Mouse (Mus musculus): ENCODE measurements at regions not wholly inside any gene's neighbourhood (a gene's known extent, or its start where the extent isn't known, plus 50 kb on each side); places are given as distances from the start of the nearest gene placed in this dataset.
"Not testable (repeated sequence)": the region's sequence is repeated elsewhere in the genome, so short reads cannot be mapped to it uniquely, and the experiment has no call there.

- H3K27ac ChIP-seq = no peak overlapping the region
- no peaks in the 10 kb centered on the region for H3K36me3 ChIP-seq
- 84% methylated on average over 2 of the region's 2 CpGs for WGBS
Measured at GRCm38 (mm10) chr6:22447636-22448035, 91.6 kb upstream of the Fam3c start.

GRCm38 (mm10) chr6:22446621-22447310 lies 90.7 kb upstream of the Fam3c start:
- Histone ChIP-seq H3K4me1 (peaks cover 5% of the 10 kb centered on the region; the same call in 1 of the 2 replicates), H3K9me3 (replicated peaks) (no peaks in the 10 kb centered on the region), H3K27ac (no peak overlapping the region), H3K27me3 (ENCODE audit: low read depth, poor library complexity, severe bottlenecking) (no peaks in the 10 kb centered on the region), H3K4me3 (no peak overlapping the region), H3K36me3 (no peaks in the 10 kb centered on the region)
- no peak for DNase-seq (ENCODE audit: low spot score)
- WGBS = 85% methylated on average over 15 of the region's 15 CpGs

More at GRCm38 (mm10) chr6:22447636-22448035, 91.6 kb upstream of the Fam3c start:
- no peaks in the 10 kb centered on the region for H3K27me3 ChIP-seq (ENCODE audit: low read depth, poor library complexity, severe bottlenecking)
- H3K4me1 ChIP-seq = peaks cover 5% of the 10 kb centered on the region; the same call in 1 of the 2 replicates
- H3K9me3 ChIP-seq (replicated peaks) = no peaks in the 10 kb centered on the region
- H3K4me3 ChIP-seq = no peak overlapping the region
- DNase-seq (ENCODE audit: low spot score) = no peak

- not testable (repeated sequence) for H3K27me3 ChIP-seq (ENCODE audit: low read depth, poor library complexity, severe bottlenecking); H3K4me3 ChIP-seq; DNase-seq (ENCODE audit: low spot score); H3K9me3 ChIP-seq (replicated peaks); H3K4me1 ChIP-seq; H3K36me3 ChIP-seq; H3K27ac ChIP-seq
- WGBS = 94% methylated on average over 6 of the region's 6 CpGs
Measured at GRCm38 (mm10) chr6:22444856-22445255, 88.8 kb upstream of the Fam3c start.

- no peaks in the 10 kb centered on the region for H3K36me3 ChIP-seq
- WGBS = 88% methylated on average over 12 of the region's 12 CpGs
- no peaks in the 10 kb centered on the region for H3K9me3 ChIP-seq (replicated peaks)
- no peak for DNase-seq (ENCODE audit: low spot score)
- no peaks in the 10 kb centered on the region for H3K27me3 ChIP-seq (ENCODE audit: low read depth, poor library complexity, severe bottlenecking)
- H3K27ac ChIP-seq = no peak overlapping the region
- no peak overlapping the region for H3K4me3 ChIP-seq
- peaks cover 5% of the 10 kb centered on the region; the same call in 1 of the 2 replicates for H3K4me1 ChIP-seq
Measured at GRCm38 (mm10) chr6:22444220-22444619, 88.2 kb upstream of the Fam3c start.

GRCm38 (mm10) chr6:22443573-22443972 lies 87.5 kb upstream of the Fam3c start:
- 49% methylated on average over 8 of the region's 8 CpGs for WGBS
- Histone ChIP-seq H3K9me3 (replicated peaks) (no peaks in the 10 kb centered on the region), H3K4me1 (peaks cover 5% of the 10 kb centered on the region; the same call in 1 of the 2 replicates), H3K36me3 (no peaks in the 10 kb centered on the region), H3K27ac (no peak overlapping the region), H3K27me3 (ENCODE audit: low read depth, poor library complexity, severe bottlenecking) (no peaks in the 10 kb centered on the region), H3K4me3 (no peak overlapping the region)
- DNase-seq (ENCODE audit: low spot score) = no peak

- 82% methylated on average over 3 of the region's 3 CpGs for WGBS
- H3K4me1 ChIP-seq = peaks cover 5% of the 10 kb centered on the region; the same call in 1 of the 2 replicates
Measured at GRCm38 (mm10) chr6:22443170-22443569, 87.1 kb upstream of the Fam3c start.

GRCm38 (mm10) chr6:22442591-22442990 lies 86.5 kb upstream of the Fam3c start:
- DNase-seq (ENCODE audit: low spot score) = no peak
- Histone ChIP-seq H3K9me3 (replicated peaks) (no peaks in the 10 kb centered on the region), H3K36me3 (no peaks in the 10 kb centered on the region), H3K27ac (no peak overlapping the region), H3K27me3 (ENCODE audit: low read depth, poor library complexity, severe bottlenecking) (no peaks in the 10 kb centered on the region), H3K4me3 (no peak overlapping the region), H3K4me1 (peaks cover 5% of the 10 kb centered on the region; the same call in 1 of the 2 replicates)
- WGBS = 88% methylated on average over 8 of the region's 8 CpGs

More at GRCm38 (mm10) chr6:22443170-22443569, 87.1 kb upstream of the Fam3c start:
- H3K36me3 ChIP-seq = no peaks in the 10 kb centered on the region
- DNase-seq (ENCODE audit: low spot score) = no peak
- no peaks in the 10 kb centered on the region for H3K27me3 ChIP-seq (ENCODE audit: low read depth, poor library complexity, severe bottlenecking)
- H3K9me3 ChIP-seq (replicated peaks) = no peaks in the 10 kb centered on the region
- H3K27ac ChIP-seq = no peak overlapping the region
- H3K4me3 ChIP-seq = no peak overlapping the region

GRCm38 (mm10) chr6:22439871-22440270 lies 83.8 kb upstream of the Fam3c start:
- Histone ChIP-seq H3K9me3 (replicated peaks) (no peaks in the 10 kb centered on the region), H3K27me3 (ENCODE audit: low read depth, poor library complexity, severe bottlenecking) (no peaks in the 10 kb centered on the region), H3K27ac (no peak overlapping the region), H3K4me3 (no peak overlapping the region), H3K4me1 (peaks cover 5% of the 10 kb centered on the region; the same call in 1 of the 2 replicates), H3K36me3 (no peaks in the 10 kb centered on the region)
- no peak for DNase-seq (ENCODE audit: low spot score)
- WGBS = 85% methylated on average over 9 of the region's 9 CpGs

- H3K27ac ChIP-seq = no peak overlapping the region
- WGBS = 80% methylated on average over 3 of the region's 3 CpGs
- no peaks in the 10 kb centered on the region for H3K9me3 ChIP-seq (replicated peaks)
- no peak for DNase-seq (ENCODE audit: low spot score)
- no peak overlapping the region for H3K4me3 ChIP-seq
- H3K4me1 ChIP-seq = no peaks in the 10 kb centered on the region
- no peaks in the 10 kb centered on the region for H3K27me3 ChIP-seq (ENCODE audit: low read depth, poor library complexity, severe bottlenecking)
- no peaks in the 10 kb centered on the region for H3K36me3 ChIP-seq
Measured at GRCm38 (mm10) chr6:22429026-22429425, 73.0 kb upstream of the Fam3c start.

- 92% methylated on average over 10 of the region's 10 CpGs for WGBS
- Histone ChIP-seq H3K27ac (no peak overlapping the region), H3K9me3 (replicated peaks) (no peaks in the 10 kb centered on the region), H3K27me3 (ENCODE audit: low read depth, poor library complexity, severe bottlenecking) (no peaks in the 10 kb centered on the region), H3K4me1 (no peaks in the 10 kb centered on the region), H3K36me3 (no peaks in the 10 kb centered on the region), H3K4me3 (no peak overlapping the region)
- no peak for DNase-seq (ENCODE audit: low spot score)
Measured at GRCm38 (mm10) chr6:22424161-22424807, 68.2 kb upstream of the Fam3c start.

- H3K4me1 ChIP-seq = no peaks in the 10 kb centered on the region
- H3K4me3 ChIP-seq = no peak overlapping the region
- no peaks in the 10 kb centered on the region for H3K9me3 ChIP-seq (replicated peaks)
- DNase-seq (ENCODE audit: low spot score) = no peak
- no peaks in the 10 kb centered on the region for H3K36me3 ChIP-seq
- no peak overlapping the region for H3K27ac ChIP-seq
- 86% methylated on average over 9 of the region's 9 CpGs for WGBS
- H3K27me3 ChIP-seq (ENCODE audit: low read depth, poor library complexity, severe bottlenecking) = no peaks in the 10 kb centered on the region
Measured at GRCm38 (mm10) chr6:22423070-22423980, 67.3 kb upstream of the Fam3c start.

- no peak for DNase-seq (ENCODE audit: low spot score)
- H3K27me3 ChIP-seq (ENCODE audit: low read depth, poor library complexity, severe bottlenecking) = no peaks in the 10 kb centered on the region
- 87% methylated on average over 2 of the region's 2 CpGs for WGBS
- no peaks in the 10 kb centered on the region for H3K36me3 ChIP-seq
- H3K4me3 ChIP-seq = no peak overlapping the region
- H3K9me3 ChIP-seq (replicated peaks) = no peaks in the 10 kb centered on the region
- no peak overlapping the region for H3K27ac ChIP-seq
- peaks cover 7% of the 10 kb centered on the region; the same call in 1 of the 2 replicates for H3K4me1 ChIP-seq
Measured at GRCm38 (mm10) chr6:22421551-22421950, 65.5 kb upstream of the Fam3c start.
